Mouse (Mus musculus) layer of hippocampus, adult 9-11 months (tissue): Measurements from ENCODE around the gene Acad8.

Source experiments
- DNase-seq: peaks from one replicate; pipeline ENCODE4 v3.0.0; 2022

Gene Acad8

DNA sequence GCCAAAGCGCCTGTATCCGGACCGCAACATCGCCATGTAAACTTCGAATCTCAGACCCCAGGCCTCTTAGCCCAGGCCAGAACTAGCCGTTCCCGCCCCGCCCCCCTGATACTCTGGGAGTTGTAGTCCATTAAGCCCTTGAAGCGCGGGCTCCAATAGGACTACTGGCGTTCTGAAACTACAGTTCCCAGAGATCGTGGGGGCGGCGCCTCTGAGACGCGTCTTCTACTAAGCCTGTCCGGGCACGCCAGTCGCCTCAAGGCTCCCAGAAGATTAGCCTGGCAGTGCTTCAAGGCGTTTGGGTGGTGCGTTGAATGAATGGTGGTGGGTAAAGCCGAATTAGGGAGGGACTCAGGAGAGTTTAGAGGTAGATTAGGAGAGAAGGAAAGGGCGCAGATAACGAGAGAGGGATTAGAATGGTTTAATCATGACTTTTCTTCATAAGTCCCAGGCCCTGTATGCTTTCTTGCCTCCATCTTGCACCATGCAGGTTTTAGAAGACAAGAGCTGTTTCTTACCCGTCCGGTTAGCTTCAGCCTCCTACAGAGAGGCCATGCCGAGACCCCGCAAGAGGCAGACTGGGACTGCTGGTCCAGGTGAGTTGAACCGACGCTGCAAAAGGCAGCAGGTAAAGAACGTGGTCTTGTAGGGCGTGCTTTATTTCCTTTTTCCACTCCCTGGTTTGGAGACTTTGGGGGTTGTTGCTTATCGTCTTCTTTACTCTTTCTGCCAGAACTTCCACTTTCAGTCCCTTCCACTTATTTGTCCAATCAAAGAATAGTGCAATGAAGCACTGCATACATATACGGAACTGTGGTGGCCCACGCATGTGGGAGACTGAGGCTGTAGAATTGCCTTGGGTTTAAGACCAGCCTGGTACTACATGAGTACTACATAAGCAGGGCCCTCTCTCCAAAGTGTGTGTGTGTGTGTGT, at the start of gene Acad8, which contains the start of gene Thyn1:
Gene Acad8, minus strand, starts transcription at position 106 of the 935 bp plus-strand sequence.
Gene Thyn1, plus strand, starts transcription at position 250 of the 935 bp plus-strand sequence.
- peak; percentile 97 for DNase-seq

DNA sequence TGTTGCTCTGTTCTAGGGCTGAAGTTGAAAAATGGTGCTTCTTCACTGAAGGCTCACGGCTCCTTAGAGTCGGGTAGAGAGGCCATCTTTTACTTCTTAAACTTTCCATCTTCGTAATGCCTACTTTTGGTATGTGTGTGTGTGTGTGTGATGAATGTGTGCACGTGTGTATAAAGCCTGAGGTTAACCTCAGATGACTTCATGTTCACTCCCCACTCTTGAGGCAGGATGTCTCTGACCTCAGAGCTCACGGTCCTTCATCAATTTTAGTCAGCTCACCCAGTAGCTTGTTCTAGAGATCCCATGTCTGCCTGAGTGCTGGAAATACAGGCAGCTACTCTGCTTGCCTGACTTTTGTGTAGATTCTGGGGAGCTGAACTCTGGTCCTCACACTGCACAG, 44.5 kb upstream of the Acad8 start:
- no peak for DNase-seq

DNA sequence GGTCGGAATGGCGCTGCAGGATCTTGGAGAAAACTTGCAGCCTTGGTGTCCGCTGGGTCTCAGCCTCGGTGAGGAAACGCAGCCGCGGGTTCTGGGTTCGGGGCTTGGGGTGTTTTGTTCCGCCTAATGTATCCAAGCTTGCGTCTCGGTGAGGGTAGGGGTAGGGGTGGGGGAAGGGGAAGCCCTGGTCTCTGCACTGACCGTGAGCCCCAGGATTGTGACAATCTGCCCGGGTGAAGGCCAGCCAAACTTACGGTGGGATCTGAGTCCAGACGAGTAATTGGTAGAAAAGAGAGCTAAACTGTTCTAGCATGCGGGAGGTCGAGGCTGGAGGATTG, 31.4 kb upstream of the Acad8 start:
- DNase-seq: no peak

DNA sequence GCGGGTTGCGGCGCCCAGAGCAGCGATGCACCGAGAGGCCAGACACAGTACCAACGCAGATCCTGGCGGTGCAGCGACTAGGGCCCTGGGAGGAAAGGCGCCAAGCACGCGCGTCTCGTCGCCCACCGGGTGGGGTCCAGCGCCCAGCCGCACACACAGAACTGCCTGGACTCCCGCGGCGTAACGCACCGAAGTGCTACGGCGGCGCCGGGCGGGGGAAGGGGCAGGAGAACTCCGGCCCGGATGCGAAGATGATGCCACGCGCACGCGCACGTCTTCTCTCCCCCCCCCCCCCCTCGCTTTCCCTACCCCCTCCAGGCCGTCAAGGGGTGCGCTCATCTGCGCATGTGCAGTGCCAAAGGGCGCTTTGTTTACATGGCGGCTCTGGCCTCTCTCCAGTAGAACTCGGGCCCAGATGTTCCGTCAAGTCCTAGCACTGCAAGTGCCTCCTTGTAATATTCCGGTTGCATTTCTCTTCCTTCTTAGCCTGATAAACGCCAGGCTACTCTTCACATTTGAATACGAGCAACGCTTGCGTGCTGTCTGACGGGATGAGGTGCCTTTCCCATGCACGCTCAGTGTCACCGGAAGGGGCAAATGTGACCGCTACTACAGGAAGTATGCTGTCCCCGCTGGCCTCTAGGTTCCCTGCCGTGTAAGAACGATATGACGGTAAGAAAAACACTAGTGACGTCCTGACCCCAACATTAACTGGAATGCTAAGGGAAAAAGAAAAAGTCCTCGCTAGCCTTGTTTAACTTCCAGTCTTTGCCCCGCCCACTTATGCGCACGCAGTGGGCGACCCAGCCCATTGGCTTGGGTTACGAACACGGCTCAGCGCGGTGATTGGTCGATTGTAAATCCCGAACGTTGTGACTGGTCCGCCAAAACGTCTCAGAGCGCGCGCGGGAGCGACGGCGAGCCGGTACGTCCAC, 30.7 kb upstream of the Acad8 start, which contains the start of the genes Vps26b and Ncapd3:
Gene Vps26b, minus strand, starts transcription at position 238 of the 935 bp plus-strand sequence.
Gene Ncapd3, plus strand, starts transcription at position 348 of the 935 bp plus-strand sequence.
- peak; percentile 97 for DNase-seq

DNA sequence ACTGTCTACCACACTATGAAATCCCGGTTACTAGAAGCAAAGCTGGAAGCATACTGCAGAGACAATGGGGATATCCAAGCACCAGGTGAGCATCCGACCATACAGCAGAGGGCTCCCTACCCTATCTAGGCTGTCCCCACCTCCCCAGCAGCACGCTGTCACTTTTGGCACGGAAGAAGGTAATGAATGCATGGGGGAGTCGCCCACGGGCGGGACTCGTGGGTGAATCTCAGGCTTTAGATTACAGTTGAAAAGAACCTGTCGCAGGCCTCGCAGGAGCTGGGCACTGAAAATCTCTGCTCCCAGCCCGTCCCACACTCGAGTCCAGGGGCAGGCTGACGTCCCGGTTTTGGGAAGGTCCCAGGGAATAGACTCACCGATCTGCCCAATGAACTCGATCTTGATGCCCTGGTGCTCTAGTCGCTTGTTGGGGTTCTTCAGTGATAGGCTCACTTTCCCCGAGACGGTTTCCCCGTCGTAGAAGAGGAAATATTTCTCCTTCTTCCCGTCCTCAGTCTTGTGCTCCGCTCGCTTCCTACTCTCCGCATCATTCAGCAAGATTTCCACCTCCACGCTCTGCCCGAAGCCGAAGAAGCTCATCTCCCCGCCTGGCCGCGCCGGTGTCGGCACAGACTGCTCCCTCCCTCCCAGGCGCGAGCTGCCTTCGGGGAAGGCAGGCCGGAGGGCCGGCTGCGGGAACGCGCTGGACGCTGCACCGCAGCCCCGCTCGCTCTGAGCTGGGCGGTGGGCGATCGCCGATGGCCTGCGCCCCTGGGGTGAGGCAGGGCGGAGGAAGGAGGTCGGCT, 29.9 kb upstream of the Acad8 start:
- DNase-seq: peak; percentile 76

DNA sequence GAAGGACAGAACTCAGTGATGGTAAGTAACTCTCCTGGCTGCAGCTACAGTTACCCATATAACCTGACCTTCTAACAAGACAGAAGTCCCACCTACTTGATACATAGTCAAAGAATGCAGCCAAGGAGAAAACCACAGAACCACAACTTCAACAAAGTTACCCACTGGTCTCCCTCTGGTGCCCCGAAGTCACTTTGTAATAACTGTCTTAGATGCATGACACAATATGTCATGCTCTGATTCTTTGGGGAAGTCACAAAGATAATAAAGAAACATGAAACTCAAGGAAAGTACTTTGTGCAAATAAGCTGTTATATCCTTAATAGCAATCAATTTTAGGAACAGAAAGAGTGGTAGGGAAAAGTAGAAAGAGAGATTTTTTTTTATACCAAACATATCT, 27.3 kb upstream of the Acad8 start:
- DNase-seq: no peak

DNA sequence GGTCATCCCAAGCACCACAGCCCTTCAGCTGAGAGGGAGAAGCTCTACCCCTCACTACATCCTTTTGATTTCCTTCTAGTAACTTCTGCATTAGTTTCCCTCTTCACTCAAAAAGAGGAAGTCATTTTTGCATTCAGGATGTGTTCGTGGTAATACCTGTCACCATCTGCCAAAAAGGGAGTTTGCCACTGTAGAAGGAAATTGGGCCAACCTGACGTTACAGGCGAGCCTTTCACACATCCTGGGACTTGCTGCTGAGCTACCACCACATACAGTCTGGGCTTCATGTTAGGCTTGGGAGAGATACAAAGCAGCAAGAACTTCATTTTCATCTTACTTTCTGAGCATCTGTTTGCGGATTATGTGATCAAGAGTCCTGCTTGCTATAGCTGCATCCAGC, 24.3 kb upstream of the Acad8 start:
- no peak for DNase-seq

DNA sequence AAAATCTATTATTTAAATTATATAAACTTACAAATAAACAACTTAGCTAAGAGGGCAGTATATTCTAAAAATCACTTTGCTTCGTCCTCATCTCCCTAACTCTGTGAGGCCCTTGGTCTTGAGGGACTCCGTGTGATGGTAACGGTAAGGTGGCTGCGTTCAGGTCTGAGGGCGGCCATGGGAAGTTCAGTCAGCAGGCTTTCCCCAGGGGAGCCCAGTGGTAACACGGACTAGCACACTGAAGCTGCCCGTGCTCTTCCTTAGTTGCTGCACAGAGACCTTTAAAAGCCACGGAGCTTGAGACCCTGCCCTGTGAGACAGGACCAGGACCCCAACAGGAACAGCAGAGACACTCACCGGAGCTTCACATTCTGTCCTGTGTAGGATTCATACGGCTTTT, 19.6 kb upstream of the Acad8 start:
- DNase-seq: no peak

DNA sequence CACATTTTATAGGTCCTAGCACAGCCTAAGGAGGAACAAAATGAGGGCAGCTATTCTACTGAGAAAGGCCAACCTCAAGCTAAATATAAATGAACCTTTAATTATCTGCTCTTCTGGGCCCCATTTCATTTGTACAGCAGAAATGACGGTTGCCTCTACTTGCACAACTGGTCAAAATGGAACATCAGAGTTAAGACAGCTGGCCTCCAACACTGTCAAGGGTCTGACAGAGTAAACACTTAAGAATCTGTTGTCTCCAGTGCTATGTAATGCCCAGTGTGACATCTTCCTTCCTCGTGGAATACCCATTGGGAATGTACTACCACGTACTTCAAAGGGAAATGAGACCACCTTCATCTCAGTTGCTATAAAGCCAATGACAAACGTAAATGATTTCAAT, 12.2 kb upstream of the Acad8 start:
- no peak for DNase-seq

DNA sequence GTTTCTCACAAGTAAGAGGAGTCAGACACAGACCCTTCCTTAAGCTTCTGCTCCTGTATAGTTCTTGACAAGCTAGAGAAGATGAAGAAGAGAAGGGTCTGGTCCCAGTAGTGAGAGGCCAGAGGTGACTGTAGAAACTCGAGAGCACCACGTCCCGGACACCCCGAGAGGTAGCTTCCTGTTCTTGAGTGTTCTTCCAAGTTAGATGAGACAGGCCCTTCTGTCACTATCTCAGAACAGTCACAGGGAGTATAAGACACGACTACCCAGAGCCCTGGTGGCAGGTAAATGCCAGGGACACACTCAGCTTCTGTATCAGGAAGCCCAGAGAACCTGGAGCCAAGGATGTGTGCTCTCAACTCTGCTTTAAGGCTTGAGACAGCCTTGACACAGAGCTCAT, 9.9 kb upstream of the Acad8 start:
- DNase-seq: no peak

DNA sequence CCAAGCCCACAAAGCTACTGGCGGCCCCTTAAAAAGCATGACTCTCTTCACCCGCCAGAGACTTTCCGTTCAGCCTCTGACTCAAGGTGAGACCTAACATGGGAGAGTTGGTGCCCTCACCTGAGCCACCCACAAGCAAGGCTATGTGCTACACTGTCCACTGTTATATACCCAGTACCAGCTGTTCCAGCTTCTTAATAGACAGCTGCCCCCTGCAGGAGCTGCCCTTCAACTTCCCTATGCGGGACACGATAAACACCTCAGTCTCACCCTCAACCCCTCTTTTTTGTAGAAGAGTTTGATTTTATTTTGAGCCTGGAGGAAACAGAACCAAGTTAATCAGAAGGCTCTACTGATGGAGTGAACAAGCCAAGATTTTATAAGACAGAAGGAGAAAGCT, 7.5 kb upstream of the Acad8 start:
- DNase-seq: no peak

DNA sequence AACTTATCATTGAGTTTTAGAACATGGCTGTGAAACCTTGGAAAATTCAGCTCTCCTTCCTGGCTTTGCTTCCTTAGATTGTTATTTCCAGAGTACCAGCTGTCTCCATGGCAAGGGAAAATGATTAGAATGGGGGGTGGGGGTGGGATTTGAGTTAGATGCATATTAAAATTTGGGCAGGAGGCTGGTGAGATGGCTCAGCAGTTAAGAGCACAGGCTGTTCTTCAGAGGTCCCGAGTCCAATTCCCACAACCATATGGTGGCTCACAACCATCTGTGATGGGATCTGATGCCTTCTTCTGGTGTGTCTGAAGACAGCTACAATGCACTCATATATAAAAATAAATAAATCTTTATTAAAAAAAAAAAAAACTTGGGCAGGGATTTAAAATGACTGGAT, 6.6 kb upstream of the Acad8 start:
- DNase-seq: peak; percentile 72

DNA sequence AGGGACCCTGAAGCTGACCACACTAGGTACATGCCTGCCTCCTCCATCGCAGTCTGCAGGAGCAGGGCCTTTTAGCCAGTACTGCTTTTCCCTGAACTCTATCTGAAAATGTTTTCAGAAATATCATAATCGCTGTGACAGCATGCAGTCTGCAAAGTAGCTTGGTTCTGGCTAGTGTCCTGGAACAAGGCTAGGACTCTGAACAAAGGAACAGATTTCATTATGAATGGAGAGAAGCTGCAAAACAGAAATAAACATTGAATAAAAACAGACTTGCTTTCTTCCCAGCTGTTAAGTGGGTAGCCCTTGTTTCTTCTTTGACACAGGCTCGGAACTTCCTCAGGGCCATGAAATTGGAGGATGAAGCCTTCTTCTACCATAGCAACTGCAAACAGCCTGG, 5.9 kb upstream of the Acad8 start:
- DNase-seq: peak; percentile 21

DNA sequence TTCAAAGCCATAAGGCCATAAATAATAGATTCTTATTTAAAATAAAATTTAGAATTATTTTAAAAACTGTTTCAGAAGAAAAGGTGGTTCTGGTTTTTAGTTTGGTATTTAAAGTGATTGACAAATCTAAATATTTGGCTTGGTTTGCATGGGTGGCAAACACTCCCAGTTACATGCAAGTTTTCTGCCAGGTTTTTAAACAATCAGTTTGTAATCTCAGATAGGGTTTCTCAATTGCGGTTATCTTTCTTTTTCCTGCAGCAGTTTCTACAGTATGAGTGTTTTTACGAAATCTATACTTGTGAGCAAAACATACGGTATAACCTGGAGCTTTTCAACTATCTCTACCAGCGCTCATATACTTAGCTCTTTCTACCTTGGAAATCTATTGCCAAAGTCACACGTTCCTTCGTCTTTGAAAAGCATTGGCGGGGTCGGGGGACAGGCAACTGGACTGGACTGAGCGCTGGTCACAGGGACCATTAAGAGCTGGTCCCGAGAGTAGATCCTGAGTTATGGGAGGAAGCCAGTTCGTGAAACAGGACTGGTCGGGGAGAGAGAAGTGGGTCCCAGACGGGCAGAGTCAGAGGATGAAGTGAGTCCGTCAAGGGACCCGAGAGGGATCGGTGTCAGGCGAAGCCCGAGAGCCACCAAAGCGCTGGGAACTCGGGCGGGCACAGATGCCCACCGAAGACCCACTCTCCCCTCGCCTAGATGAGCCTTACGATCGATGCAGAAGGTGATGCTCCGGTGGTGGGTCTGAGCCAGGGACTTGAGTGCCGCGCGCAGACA, 501 bp downstream of the Acad8 start:
- DNase-seq: no peak

DNA sequence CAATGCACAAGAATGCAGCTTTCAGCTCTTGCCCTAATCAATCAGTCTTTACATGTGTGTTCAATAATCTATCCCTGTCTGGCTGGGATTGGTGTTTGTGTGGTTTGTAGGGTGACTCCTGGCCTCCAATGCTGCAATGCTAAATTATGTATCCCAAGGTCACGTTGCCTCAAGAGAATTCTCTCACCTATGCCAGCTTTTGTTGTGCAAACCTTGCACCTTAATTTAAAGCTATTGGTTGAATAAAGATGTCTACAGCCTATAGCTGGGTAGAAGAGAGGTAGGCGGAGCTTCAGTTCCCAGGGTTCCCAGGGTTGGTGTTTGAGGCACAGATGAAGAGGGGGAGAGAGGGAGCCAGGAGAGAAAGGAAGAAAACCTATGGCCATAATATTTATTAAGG, 1.9 kb downstream of the Acad8 start:
- no peak for DNase-seq

DNA sequence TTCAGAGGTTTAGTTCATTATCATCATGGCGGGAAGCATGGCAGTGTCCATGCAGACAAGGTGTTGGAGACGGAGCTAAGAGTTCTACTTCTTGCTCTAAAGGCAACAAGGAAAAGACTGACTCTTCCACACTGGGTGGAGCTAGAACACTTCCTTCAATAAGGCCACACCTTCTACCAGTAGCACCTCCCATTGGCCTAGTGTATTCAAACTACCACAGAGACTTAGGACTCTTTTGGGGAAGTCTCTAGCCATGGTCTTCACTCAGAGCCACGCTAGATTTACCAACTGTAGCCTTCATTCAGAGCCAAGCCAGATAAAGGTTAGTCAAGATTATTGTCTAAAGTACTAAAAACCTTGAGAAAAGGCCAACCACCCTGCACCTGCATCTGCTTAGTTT, 2.3 kb downstream of the Acad8 start:
- no peak for DNase-seq

DNA sequence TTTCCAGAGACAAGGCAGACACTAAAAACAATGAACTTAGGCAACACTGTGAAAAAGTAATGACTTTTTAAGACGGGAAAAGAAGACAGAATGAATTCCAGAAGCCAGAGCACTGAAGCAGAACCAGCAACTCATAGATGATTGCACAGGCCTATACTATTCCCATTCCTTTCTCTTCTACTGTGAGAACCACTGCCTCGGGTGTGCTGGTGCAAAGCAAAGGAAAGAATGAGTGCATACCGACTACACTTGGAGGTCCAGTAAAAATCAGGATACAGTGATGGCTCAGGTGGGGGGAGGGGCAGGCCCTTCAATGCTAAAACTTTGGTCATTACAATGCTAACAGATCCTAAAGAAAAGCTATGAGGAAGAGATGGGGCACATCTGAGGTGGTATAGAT, 5.5 kb downstream of the Acad8 start:
- no peak for DNase-seq

DNA sequence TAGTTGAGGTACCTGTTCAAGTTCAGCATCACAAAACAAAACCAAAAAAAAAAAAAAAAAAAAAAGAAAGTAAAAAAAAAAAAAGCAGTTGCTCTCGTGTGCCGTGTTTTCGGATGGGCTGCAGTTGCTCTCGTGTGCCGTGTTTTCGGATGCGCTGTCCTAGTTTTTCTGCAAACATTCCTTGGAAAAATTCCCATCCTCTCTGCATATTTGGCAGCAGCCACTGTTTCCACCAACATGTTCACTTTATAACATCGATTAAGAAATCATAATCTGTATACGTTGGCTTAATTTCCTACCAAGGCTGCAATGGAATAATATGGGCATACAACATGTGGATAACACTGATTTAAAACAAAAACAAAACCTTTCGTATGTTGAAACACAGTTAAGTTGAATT, 6.2 kb downstream of the Acad8 start:
- peak; percentile 42 for DNase-seq

DNA sequence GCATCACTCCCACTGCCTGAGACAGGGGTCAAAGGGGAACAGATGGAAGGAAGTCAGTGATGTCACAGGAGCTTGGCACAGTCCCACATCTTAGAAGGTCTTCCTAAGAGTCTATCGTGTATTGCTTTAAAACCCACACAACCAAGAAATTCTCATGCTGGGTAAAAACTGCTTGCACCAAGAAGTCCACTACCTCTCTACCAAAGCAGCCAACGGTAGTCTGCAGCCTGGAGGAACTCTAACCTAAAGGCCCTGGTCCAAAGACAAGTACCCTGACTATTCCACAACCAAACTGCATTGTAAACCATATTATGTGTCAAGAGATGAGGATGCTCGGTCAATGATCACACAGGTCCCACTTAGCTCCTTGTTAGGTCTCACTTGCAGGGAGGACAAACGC, 9.2 kb downstream of the Acad8 start:
- DNase-seq: no peak

DNA sequence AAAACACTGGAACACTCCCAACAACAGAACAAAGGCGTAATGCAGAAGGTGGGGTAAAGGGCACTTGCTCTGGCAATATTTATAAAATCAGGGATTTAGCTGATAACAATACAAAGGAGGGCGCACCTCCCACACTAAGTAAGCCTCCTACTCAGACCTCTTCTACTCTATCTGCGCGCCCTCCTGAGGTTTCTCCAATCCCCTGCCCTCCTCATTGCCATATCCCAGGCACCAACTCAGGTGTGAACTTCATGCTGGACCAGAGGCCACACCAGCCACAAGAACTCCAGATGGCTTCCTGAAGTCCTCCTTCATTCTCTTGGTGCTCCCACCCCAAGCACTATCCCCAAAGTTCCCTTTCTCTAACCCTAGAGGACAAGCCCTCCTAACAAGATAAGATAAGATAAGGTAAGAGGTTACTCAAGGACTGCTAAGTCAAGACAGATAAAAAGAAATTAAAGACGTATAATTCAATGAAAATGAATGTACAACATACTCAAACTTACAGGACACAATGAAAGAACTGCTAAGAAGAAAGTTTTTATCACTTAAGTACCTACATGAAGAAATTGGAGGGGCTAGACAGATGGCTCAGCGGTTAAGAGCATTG, 13.6 kb downstream of the Acad8 start:
- no peak for DNase-seq

DNA sequence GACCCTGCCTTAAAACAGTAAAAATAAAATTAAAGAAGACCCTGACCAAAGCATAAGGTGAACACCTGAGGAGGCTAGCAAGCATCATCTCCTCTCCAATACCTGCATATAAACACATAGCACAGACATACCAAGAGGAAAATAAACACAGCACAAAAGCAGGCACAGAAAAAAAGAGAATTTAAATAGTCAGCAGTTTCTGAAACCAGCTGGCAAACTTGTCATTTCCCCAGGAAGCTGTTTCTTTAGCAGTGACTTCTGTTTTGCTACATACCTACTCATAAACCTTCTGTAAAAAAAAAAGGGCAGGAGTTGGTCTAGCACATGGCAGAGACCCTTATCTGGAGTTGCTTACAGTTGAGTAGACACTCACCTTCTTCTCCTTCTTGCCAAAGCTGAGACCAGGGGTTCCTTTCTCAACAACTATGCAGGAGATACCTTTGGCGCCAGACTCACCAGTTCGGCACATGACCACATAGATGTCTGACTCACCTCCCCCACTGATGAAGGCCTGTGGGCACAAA, 14.2 kb downstream of the Acad8 start:
- DNase-seq: no peak
